Mouse (Mus musculus) lung, postnatal 0 days (tissue): ENCODE data around the gene Cav3.

Experiments
- CTCF ChIP-seq: IDR thresholded peaks from 2 replicates; pipeline ENCODE4 v1.5.1; 2016; ENCODE audit warnings: antibody characterized with exemption, mild to moderate bottlenecking
- EP300 ChIP-seq: IDR thresholded peaks from 2 replicates; pipeline ENCODE4 v1.6.1; 2016; ENCODE audit warnings: antibody characterized with exemption, mild to moderate bottlenecking, control low read depth

- no peak for TF ChIP-seq CTCF
- no peak for TF ChIP-seq EP300
Measured at GRCm38 (mm10) chr6:112463331-112463730, 4.0 kb downstream of the Cav3 start.
